Mouse (Mus musculus): ENCODE results near the gene Arntl2. TPM values are rescaled to one million over a fixed set of nuclear protein-coding genes. Genes with fewer than 3 reads are reported as not detected.

The Arntl2 gene
- total and polyA plus RNA-seq, 3 experiments = not detected

- Histone ChIP-seq H3K4me1 (ENCODE audit: control insufficient read depth in 1 of 2, insufficient read depth in 2 of 2) (no peaks in the 10 kb centered on the region), H3K36me3 (replicated peaks in 1 of 2; ENCODE audit: control insufficient read depth in 1 of 2, insufficient read depth in 1 of 2, low read length in 1 of 2) (no peaks in the 10 kb centered on the region), H3K4me2 (ENCODE audit: insufficient read depth, low read depth, poor library complexity, severe bottlenecking) (no peak overlapping the region), H3K4me3 (replicated peaks in 1 of 3; ENCODE audit: low read depth in 2 of 3, low read length in 2 of 3, poor library complexity in 1 of 3) (no peak overlapping the region), H3K27ac (ENCODE audit: insufficient read depth, low read depth) (no peak overlapping the region), H3K79me2 (replicated peaks; ENCODE audit: control insufficient read depth, extremely low read depth, insufficient read depth, poor library complexity, severe bottlenecking) (no peaks in the 10 kb centered on the region), H3K27me3 (replicated peaks) (no peaks in the 10 kb centered on the region), H3K9ac (ENCODE audit: insufficient read depth, low read depth) (no peak overlapping the region), H3K9me3 (replicated peaks; ENCODE audit: low read length) (peaks cover 4% of the 10 kb centered on the region)
- TF ChIP-seq TBP (conservative IDR thresholded peaks at IDR 0.05; ENCODE audit: low read depth, low read length) = no peak
- TF ChIP-seq E2F4 (IDR thresholded peaks at IDR 0.05; ENCODE audit: insufficient replicate concordance, low read depth, low read length) = no peak
- no peak for TF ChIP-seq ZC3H11A (IDR thresholded peaks at IDR 0.05; ENCODE audit: low read depth, low read length)
- TF ChIP-seq KAT2A (IDR thresholded peaks at IDR 0.05; ENCODE audit: insufficient replicate concordance, low read length) = no peak
- TF ChIP-seq JUND (conservative IDR thresholded peaks at IDR 0.05; ENCODE audit: low read depth, low read length) = no peak
- TF ChIP-seq JUN (IDR thresholded peaks at IDR 0.05; ENCODE audit: insufficient read depth, low read depth, low read length) = no peak
- TF ChIP-seq MXI1 (IDR thresholded peaks at IDR 0.05; ENCODE audit: low read depth, low read length) = no peak
- TF ChIP-seq MAX (IDR thresholded peaks at IDR 0.05; ENCODE audit: low read length) = no peak
- TF ChIP-seq ZMIZ1 (IDR thresholded peaks at IDR 0.05; ENCODE audit: low read depth, low read length) = no peak
- TF ChIP-seq MYC (IDR thresholded peaks at IDR 0.05; ENCODE audit: low read depth, low read length) = no peak
- TF ChIP-seq IRF4 (IDR thresholded peaks at IDR 0.05; ENCODE audit: low read depth, low read length) = no peak
- TF ChIP-seq ELF1 (IDR thresholded peaks at IDR 0.05; ENCODE audit: low read depth, low read length) = no peak
- TF ChIP-seq NELFE (IDR thresholded peaks at IDR 0.05; ENCODE audit: low read depth, low read length) = no peak
- no peak for TF ChIP-seq GABPA (IDR thresholded peaks at IDR 0.05; ENCODE audit: insufficient replicate concordance, low read depth, low read length)
- no peak for TF ChIP-seq MEF2A (IDR thresholded peaks at IDR 0.05; ENCODE audit: borderline replicate concordance, low read depth, low read length)
- no peak for TF ChIP-seq EP300 (IDR thresholded peaks at IDR 0.05; ENCODE audit: low read length)
- no peak for TF ChIP-seq MAFK (IDR thresholded peaks at IDR 0.05; ENCODE audit: insufficient replicate concordance, low read length)
- no peak for TF ChIP-seq RCOR1 (conservative IDR thresholded peaks at IDR 0.05; ENCODE audit: low read depth, low read length)
- TF ChIP-seq USF1 (IDR thresholded peaks at IDR 0.05; ENCODE audit: low read depth, low read length) = no peak
- dilution Hi-C loops (cut with MboI; ENCODE audit: extremely low pct_ligation_motif_present, extremely low pct_unique_long_range_greater_than_20kb, low sequenced_read_pairs) (no loop called here), in situ Hi-C loops (cut with MboI; ENCODE audit: low pct_ligation_motif_present, low pct_unique_long_range_greater_than_20kb, low sequenced_read_pairs) (no loop called here)
- DNase-seq (ENCODE audit: extremely low read depth) = no peak
Measured at GRCm38 (mm10) chr6:146851916-146852315, 56.1 kb downstream of the Arntl2 start.

DNA sequence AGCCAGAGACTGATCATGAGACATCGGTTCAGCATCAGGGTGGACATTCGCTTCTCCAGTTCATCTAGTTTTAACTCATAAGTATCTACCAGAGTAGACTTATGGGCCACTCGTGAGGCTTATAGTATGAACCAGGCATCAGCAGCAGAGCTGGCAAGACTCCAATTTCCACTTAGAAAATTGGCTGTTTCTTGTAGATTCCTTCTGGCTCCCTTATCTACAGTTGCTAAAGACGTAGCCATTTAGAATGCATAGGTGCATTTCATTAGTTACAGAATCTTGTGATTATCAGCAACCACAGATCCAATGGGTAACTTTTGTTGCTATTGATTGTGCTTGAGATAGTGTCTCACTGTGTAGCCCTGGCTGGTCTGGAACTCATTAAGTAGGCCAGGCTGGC is 56.9 kb downstream of the Arntl2 start:
- H3K9me3 ChIP-seq (replicated peaks; ENCODE audit: low read length) = peaks cover 4% of the 10 kb centered on the region
- no peaks in the 10 kb centered on the region for H3K27me3 ChIP-seq (replicated peaks)
- in situ Hi-C loops (cut with MboI; ENCODE audit: low pct_ligation_motif_present, low pct_unique_long_range_greater_than_20kb, low sequenced_read_pairs) (no loop called here), dilution Hi-C loops (cut with MboI; ENCODE audit: extremely low pct_ligation_motif_present, extremely low pct_unique_long_range_greater_than_20kb, low sequenced_read_pairs) (no loop called here)
- H3K79me2 ChIP-seq (replicated peaks; ENCODE audit: control insufficient read depth, extremely low read depth, insufficient read depth, poor library complexity, severe bottlenecking) = no peaks in the 10 kb centered on the region
- no peaks in the 10 kb centered on the region for H3K4me1 ChIP-seq (ENCODE audit: control insufficient read depth in 1 of 2, insufficient read depth in 2 of 2)
- no peak overlapping the region for H3K9ac ChIP-seq (ENCODE audit: insufficient read depth, low read depth)
- no peak overlapping the region for H3K4me2 ChIP-seq (ENCODE audit: insufficient read depth, low read depth, poor library complexity, severe bottlenecking)
- no peak overlapping the region for H3K4me3 ChIP-seq (replicated peaks in 1 of 3; ENCODE audit: low read depth in 2 of 3, low read length in 2 of 3, poor library complexity in 1 of 3)
- H3K27ac ChIP-seq (ENCODE audit: insufficient read depth, low read depth) = no peak overlapping the region
- TF ChIP-seq USF1 (IDR thresholded peaks at IDR 0.05; ENCODE audit: low read depth, low read length) = no peak
- no peak for TF ChIP-seq CTCF (conservative IDR thresholded peaks at IDR 0.05 in 1 of 2, IDR thresholded peaks at IDR 0.05 in 1 of 2; ENCODE audit: low read depth in 2 of 2, low read length in 2 of 2)
- no peak for TF ChIP-seq TBP (conservative IDR thresholded peaks at IDR 0.05; ENCODE audit: low read depth, low read length)
- no peak for TF ChIP-seq MAFK (IDR thresholded peaks at IDR 0.05; ENCODE audit: insufficient replicate concordance, low read length)
- no peak for TF ChIP-seq BHLHE40 (IDR thresholded peaks at IDR 0.05; ENCODE audit: low read depth, low read length)
- no peak for TF ChIP-seq MYC (IDR thresholded peaks at IDR 0.05; ENCODE audit: low read depth, low read length)
- TF ChIP-seq POLR2AphosphoS2 (IDR thresholded peaks at IDR 0.05; ENCODE audit: low read depth, low read length) = no peak
- TF ChIP-seq JUND (conservative IDR thresholded peaks at IDR 0.05; ENCODE audit: low read depth, low read length) = no peak
- no peak for TF ChIP-seq GABPA (IDR thresholded peaks at IDR 0.05; ENCODE audit: insufficient replicate concordance, low read depth, low read length)
- no peak for TF ChIP-seq EP300 (IDR thresholded peaks at IDR 0.05; ENCODE audit: low read length)
- no peak for TF ChIP-seq SIN3A (IDR thresholded peaks at IDR 0.05; ENCODE audit: low read length)
- no peak for DNase-seq (ENCODE audit: extremely low read depth)
- H3K36me3 ChIP-seq (replicated peaks in 1 of 2; ENCODE audit: control insufficient read depth in 1 of 2, insufficient read depth in 1 of 2, low read length in 1 of 2) = no peaks in the 10 kb centered on the region

Measured in CH12.LX (cell line).